Mouse (Mus musculus): ENCODE results near the gene Gm4969.

The Gm4969 gene

DNA sequence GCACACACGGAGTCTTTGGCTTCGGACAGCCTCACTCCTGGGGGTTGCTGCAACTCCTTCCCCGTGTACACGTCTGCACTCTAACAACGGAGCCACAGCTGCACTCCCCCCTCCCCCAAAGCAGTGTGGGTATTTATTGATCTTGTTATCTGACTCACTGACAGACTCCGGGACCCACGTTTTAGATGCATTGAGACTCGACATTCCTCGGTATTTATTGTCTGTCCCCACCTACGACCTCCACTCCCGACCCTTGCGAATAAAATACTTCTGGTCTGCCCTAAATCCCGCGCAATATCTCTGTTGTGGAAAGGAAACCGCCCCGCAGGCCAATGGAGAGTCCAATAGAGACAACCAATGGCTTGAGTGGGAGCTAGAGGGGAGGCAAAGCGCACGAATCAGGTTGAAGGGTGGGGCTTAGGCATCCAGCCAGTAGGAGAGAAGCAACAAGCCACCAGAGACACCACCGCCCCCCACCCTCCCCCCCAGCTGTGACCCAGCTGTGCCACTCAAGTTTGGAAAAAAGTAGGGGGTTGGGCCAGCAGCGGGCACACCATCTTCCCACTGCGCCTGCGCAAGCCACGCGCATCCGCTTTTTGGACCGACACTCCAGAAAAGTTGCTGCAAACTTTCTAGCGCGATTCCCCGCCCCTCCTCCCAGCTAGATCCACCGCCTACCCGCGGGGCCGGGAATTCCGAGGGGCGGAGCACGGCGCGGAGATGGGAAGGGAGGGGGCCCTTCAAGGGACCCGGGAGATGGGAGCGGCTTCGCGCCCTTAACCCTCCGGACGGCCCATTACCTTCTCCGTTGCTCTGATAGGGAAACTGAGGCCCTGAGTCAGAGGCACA lies 24.4 kb downstream of the Gm4969 start:
- peak; percentile 92 for DNase-seq (ENCODE audit: low read depth, low spot score)

DNA sequence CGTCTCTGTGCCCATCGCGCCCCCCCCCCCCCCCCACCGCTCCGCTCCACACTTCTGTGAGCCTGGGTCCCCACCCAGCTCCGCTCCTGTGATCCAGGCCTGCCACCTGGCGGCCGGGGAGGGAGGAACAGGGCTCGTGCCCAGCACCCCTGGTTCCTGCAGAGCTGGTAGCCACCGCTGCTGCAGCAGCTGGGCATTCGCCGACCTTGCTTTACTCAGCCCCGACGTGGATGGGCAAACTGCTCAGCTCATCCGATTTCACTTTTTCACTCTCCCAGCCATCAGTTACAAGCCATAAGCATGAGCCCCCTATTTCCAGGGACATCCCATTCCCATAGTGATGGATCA lies 25.0 kb downstream of the Gm4969 start:
- DNase-seq (ENCODE audit: low read depth, low spot score) = peak; percentile 91

DNA sequence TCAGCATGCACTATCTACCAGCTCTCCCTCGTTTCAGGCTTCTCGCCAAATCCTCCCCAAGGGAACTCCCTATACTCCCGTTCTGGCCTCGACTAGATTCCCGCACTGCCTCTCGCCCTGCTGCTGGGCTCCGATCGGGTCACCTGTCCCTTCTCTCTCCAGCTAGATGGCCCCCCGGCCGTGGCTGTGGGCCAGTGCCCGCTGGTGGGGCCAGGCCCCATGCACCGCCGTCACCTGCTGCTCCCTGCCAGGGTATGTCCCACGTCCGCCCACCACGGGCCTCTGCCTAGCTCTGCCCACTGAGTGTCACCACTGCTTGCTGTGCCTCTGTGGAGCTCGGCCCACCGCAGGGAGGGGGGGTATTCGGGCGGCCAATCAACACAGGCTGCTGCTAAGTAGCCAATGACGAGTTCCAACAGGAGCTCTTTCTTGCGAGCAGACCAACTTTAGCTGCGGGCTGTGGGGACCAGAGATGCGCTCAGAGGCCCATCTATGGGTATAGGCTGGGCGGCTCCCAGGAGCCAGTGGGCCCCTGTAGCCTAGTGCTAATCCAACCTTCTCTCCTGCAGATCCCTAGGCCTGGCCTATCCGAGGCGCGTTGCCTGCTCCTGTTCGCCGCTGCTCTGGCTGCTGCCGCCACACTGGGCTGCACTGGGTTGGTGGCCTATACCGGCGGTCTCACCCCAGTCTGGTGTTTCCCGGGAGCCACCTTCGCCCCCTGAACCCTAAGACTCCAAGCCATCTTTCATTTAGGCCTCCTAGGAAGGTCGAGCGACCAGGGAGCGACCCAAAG lies 25.6 kb downstream of the Gm4969 start:
- peak; percentile 43 for DNase-seq (ENCODE audit: low read depth, low spot score)

DNA sequence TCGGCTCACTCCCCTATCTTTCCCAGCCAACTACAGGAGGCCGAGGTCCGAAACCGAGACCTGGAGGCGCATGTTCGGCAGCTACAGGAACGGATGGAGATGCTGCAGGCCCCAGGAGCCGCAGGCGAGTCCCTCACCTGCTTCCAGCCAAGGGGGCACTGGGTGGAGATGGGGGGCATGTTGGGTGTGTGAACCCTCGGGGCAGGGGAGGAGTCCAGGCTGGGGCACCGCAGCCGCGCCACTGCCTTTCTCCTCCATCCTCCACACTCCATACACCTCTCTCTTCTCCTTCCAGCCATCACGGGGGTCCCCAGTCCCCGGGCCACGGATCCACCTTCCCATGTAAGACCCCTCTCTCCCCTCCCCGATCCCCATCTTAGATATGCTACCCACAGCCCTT lies 26.3 kb downstream of the Gm4969 start:
- DNase-seq (ENCODE audit: low read depth, low spot score) = no peak

DNA sequence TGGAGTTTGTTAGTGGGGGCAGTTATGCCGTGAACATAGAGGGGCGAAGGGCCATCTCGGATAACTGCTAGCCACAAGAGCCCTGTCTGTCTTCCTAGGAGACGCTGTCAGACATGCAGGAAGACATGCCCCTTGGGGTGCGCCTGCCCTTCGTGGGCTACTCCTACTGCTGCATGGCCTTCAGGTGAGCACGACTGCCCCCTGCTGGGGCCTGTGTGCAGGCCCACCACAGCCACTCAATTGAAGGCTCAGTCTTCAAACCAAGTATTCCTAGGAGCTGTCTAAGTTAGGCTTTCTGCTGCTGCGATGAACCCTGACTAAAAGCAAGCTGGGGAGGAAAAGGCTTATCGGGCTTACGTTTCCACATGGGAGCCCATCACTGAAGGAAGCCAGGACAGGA lies 29.4 kb downstream of the Gm4969 start:
- DNase-seq (ENCODE audit: low read depth, low spot score) = peak; percentile 85

DNA sequence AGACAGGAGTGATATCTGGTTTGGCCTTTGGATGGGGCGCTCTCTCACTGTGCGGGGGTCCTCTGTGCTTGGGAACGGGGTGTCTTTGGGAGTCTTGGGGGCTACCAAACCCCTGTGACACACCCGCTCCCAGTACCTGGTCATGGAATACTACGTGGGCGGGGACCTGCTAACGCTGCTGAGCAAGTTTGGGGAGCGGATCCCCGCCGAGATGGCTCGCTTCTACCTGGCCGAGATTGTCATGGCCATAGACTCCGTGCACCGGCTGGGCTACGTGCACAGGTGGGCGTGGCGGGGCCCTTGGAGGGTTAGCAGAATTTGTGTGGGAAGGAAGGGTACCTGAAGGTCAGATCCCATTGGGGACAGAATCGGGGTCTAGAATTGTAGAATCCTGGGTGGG lies 31.4 kb downstream of the Gm4969 start:
- DNase-seq (ENCODE audit: low read depth, low spot score) = no peak

DNA sequence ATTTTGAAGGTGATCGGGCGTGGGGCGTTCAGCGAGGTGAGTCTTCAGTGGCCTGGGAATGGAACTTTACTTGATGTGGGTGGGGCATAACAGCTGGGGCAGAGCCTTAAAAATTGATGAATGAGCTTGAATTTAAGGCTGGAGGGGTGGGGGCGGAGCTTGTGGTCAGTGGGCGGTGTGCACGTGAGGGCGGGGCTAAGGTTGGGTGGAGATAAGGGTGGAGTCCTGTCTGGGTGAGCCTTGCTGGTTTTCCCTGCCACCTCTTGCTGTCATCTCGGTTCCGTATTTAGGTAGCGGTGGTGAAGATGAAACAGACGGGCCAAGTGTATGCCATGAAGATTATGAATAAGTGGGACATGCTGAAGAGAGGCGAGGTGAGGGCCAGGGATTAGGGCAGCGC lies 32.1 kb downstream of the Gm4969 start:
- peak; percentile 64 for DNase-seq (ENCODE audit: low read depth, low spot score)

DNA sequence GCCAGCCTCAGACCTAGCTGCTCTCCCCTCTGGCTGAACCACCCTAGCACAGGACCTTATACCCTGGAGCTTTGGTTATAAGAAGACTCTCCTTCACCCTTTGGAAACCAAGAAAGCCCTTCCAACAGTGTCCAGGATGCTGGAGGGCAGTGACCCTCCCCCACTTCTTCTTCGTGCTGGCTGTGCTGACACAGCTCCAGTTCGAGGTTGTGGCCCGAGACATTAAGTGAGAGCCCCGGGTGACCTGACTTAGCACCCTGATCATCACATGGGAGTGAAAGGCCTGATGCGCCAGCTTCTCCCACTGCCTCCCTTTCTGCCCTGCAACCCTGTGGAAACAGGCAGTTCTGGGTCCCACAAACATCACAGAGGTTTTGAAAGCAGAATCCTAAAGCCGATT lies 32.7 kb downstream of the Gm4969 start:
- no peak for DNase-seq (ENCODE audit: low read depth, low spot score)

DNA sequence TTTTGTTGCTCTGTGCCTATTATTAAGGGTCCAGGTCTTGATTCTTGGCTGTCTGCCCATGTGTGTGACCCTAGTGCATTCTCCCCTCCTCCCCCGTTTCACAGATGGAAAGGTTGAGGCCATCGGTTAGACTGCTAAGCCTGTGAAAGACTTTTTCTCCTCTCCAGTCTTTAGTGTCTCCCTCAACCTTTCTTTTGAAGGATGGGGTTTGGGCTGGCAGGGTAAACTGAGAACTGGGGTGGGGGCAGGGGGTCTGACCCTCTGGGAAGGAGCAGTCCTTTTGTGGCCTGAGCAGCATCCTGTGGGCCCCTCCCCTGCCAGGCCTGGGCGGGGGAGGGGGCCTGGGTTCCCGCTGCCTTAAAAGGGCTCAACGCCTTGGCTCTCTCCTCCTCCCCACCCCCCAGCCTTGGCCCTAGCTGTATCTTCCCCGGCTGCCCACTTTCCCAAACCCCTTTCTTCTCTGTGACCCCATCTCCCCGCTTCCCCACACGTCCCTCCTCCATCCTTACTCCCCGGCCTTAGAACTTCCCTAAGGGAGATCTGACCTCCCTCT lies 33.2 kb downstream of the Gm4969 start:
- DNase-seq (ENCODE audit: low read depth, low spot score) = no peak

DNA sequence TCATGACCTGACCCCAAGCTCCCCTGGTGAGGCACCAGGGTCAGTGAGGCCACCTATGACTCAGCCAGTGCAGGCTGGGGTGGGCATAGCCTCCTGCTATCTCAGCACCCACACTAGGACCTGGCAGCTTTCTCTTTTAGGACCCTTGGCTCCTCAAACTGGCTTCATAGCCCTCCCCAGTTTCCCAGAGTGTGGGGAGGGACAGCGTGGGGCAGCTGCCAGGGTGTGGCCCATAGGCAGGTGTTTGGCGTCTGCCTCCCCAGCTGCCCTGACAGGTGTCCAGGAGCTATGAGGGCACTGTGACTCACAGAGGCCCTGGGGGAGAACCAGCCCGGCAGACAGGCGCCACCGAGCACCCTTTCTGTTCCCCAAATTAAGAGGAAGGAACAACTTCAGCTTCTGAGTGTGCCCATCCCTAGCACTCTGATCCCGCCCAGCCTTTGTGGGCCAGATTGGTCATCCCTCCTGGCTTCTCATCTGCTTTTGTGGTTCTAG lies 33.8 kb downstream of the Gm4969 start:
- no peak for DNase-seq (ENCODE audit: low read depth, low spot score)

DNA sequence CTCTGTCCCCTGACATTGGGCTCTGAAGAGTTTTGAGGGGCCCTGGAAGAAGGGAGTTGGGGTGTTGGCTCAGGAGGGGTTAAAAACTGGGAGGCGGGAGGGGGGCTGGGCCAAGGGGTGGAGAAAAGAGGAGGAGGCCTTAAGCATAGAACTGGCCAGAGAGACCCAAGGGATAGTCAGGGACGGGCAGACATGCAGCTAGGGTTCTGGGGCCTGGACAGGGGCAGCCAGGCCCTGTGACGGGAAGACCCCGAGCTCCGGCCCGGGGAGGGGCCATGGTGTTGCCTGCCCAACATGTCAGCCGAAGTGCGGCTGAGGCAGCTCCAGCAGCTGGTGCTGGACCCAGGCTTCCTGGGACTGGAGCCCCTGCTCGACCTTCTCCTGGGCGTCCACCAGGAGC lies 34.5 kb downstream of the Gm4969 start, which contains the start of gene Dmpk:
Dmpk (plus strand) TSS at position 149 of the 400 bp plus-strand sequence.
- DNase-seq (ENCODE audit: low read depth, low spot score) = no peak

DNA sequence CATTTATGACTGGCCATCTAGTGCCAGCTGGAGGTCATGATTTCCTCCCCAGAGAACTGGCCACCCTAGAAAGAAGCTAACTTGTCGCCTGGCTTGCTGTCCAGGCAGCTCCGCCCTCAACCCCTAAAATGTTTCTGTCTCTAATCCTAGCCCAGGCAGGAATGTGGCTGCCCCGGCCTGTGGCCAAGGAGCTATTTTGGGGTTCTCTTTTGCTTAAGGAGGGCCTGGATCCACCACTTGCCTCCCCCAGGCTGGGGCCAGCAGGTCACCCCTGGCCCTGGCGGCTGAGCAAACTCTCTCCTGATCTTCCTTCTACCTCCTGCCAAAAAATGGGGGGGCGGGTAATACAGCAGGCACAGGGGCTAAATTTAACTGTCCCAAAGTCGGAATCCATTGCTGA lies 35.1 kb downstream of the Gm4969 start:
- no peak for DNase-seq (ENCODE audit: low read depth, low spot score)

DNA sequence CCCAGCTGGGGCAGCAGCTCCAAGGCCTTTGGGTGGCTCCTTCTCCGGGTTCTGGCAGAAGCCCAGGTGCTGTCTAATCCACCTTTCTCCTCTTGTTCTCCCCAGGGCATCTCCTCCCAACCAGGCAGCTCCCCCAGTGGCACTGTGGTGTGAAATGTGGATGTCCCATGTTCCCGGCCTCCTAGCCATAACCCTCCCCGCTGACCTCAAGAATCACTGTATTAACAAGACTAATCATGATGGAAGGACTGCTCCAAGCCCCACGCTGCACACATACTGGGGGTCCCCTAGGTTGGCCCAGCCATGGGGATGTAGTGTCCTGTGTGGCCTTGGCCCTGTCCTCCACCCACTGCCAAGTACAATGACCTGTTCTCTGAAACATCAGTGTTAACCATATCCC lies 36.0 kb downstream of the Gm4969 start:
- DNase-seq (ENCODE audit: low read depth, low spot score) = no peak

DNA sequence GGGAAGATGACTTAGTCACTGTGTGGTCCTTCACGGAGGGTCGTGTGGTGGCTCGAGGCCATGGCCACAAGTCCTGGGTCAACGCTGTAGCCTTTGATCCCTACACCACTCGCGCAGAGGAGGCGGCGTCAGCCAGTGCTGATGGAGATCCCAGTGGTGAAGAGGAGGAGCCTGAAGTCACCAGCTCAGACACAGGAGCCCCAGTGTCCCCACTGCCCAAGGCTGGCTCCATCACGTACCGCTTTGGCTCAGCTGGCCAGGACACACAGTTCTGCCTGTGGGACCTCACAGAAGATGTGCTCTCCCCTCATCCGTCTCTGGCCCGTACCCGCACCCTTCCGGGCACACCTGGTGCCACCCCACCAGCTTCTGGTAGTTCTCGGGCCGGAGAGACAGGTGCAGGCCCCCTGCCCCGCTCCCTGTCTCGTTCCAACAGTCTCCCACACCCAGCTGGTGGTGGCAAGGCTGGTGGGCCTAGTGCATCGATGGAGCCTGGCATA lies 37.7 kb downstream of the Gm4969 start:
- DNase-seq (ENCODE audit: low read depth, low spot score) = no peak

DNA sequence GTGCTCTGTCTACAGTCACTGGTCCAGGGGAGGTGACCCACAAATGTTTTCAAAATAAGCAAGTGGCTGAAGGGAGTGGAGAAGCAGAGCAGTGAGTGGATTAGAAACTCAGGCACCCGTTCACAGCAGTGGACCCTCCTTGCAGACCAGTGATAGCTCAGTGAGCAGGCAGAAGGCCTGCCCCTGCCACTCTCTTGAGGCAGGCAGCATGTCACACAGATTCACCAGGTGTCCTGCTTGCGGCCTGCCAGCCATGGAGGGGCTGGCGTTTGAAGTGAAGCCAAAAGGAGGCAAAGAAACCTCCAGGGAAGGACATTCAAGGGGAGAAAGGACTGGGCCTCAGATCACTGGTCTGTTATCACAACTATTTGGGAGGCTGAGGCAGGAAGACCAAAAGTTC lies 39.4 kb downstream of the Gm4969 start:
- no peak for DNase-seq (ENCODE audit: low read depth, low spot score)

DNA sequence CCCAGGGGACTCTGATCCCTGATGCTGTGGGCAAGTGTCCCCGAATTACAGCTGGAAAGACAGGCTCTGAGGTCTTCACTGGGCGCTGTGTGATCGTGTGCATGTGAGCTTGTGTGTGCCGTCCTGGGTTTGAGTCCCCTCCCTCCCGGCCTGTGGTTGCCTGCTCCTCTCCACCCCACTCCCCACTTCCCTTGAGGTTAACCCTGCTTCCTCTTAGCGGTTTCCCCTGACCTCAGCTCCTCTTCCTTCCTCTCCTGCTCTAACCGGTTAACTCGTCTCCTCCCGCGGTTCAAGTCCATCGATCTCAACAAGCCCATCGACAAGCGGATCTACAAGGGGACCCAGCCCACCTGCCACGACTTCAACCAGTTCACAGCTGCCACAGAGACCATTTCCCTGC lies 40.4 kb downstream of the Gm4969 start:
- peak; percentile 78 for DNase-seq (ENCODE audit: low read depth, low spot score)

DNA sequence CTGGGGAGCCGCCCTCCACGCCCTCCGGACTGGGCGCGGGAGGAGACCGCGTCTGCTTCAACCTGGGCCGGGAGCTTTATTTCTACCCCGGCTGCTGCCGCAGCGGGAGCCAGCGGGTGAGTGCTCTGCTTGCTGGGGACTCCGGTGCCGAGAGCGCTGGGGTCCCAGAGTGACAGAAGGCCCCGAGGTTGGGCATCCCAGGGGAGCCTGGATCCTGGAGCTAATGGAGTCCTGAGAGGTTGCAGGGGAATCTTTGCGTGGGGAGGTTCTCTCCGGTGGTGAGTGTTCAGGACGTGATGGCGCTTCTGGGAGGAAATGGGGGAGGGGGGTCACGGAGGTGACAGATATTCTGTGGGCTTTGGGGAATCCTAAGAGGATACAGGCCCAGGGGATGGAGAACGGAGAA lies 41.6 kb downstream of the Gm4969 start:
- peak; percentile 30 for DNase-seq (ENCODE audit: low read depth, low spot score)

DNA sequence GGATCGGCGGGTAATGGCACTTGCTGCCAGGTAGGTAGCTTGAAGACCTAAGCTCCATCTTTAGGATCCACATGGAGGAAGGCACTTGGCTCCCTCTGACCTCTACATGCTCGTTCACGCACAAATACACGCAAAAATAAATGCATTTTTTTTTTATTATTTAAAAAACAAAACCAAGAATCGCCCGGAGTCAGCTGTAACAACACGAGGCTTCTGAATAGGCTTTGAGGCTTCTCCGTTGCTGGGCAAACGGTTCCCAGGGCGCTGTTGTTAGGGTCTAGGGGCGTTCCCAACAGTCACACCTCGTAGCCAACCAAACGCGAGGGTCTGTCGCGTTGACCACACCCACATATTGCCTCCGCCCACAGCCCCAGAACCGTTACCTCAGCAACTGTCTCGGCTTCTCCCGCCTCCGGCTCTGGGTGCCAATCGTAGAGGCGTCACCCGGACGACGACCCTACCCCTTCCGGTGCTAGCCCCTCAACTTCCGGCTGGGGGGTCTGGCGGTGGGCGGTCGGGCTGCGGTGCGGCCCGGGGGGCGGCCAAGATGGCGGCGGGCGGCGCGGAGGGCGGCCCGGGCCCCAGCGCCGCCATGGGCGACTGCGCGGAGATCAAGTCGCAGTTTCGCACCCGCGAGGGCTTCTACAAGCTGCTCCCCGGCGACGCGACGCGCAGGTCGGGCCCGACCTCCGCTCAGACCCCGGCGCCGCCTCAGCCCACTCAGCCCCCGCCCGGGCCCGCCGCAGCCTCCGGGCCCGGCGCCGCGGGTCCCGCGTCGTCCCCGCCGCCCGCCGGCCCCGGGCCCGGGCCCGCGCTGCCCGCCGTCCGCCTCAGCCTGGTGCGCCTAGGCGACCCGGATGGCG lies 42.2 kb downstream of the Gm4969 start, which contains the start of gene Dmwd:
Dmwd (plus strand) TSS at position 505 of the 863 bp plus-strand sequence.
- DNase-seq (ENCODE audit: low read depth, low spot score) = peak; percentile 71

DNA sequence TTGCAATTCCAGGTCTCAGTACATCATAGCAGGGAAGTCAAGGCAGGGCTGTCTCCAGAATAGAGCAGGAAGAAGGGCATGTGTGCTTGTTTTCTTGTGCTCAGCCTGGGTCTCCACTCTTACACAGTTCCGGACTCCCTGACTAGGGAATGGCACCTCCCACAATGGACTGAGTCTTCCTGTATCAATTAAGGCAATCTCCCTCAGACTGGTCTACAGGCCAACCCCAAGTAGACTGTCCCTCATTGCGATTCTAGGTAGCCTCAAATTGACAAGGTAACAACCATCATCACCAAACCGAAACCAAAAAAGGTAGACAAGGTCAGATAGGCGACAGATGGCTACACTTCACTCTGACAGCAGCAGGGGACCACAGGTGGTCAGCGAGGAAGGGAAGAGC lies 42.9 kb downstream of the Gm4969 start:
- DNase-seq (ENCODE audit: low read depth, low spot score) = no peak

DNA sequence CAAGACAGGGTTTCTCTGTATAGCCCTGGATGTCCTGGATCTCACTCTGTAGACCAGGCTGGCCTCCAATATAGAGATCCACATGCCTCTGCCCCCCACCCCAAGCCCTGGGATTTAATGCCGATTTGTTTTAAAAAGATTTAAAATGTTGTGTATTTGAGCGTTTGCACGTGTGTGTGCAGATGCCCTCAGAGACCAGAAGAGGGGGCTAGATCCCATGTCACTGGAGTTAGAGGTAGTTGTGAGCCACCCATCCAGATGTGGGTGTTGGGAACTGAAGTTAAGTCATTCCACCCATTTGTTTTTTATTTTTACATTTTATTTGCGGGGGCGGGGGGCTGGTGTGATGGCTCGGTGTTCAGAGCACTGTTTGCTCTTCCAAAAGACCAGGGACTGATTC lies 43.7 kb downstream of the Gm4969 start:
- DNase-seq (ENCODE audit: low read depth, low spot score) = no peak

DNA sequence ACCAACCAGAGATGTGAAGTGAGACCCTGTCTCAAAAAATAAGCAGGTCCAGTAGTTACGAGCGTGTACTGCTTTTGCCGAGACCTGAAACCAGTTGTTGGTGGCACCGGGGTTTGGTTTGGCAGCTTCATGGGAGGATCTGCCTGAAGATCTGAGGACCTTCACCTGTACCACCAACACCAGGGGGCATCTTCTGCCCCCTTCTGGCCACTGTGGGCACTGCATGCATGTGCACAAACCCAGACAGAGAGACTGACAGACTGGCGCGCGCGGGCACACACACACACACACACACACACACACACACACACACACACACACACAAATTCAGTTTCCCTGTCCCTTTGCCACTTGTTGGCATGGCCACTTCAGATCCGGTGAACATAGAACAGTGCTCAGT lies 44.7 kb downstream of the Gm4969 start:
- peak; percentile 67 for DNase-seq (ENCODE audit: low read depth, low spot score)

Data from CD4-positive, CD25-positive, alpha-beta regulatory T cell, adult 2 months (primary cell).